In the genomic region with DNA sequence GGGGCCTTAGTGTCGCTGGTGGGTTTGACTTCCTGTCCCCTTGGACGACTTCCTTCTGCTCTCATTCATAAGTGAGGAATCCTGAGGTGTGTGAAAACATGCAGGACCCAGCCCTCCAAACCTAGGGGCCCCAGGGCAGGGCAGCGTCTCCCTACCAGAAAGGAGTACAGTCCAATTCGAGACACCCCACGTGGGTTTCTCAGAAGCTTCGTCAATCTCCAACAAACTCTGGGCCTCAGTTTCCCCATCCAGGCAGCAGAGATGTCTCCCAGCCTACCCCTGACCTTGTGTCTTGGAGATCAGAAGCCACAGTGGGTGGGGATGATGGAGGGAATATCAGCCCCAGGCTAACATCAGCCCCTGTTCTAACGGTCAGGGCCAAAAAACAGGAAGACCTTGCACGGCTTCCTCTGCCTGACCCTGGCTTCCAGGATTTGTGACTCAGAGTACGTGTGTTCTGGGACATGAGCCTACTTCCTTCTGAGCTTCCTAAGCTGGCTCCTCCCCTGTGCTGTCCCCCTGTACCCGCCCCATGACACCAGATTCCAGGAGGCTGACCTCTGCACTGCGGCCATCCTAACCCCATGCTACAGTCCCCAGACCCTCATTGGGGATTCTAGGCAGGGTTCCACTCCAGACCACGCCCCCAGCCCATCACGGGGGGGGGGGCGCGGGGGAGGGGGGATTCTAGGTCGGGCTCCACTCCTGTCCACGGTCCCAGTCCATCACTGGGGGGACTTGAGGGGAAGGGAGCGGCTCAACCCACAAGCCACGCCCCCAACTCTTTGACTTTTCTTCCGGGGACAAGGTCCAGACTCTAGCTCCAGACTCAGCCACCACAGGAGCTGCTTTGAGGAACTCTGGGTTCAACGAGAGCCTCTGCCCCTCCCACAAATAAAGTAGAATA, we compare ENCODE assay signal across 8 mouse cellular contexts. TPM values are rescaled to one million over a fixed set of nuclear protein-coding genes. Genes with fewer than 3 reads are reported as not detected.
DNase-seq lines count a peak whose midpoint lies in the region; ATAC-seq lines count a peak whose summit lies in the region.

No protein-coding gene starts in this region.

- H3K27me3 ChIP-seq in forebrain, embryonic 12.5 days, result peaks cover 41% of the 10 kb centered on the region
- H3K27me3 ChIP-seq in hindbrain, embryonic 11.5 days (ENCODE audit: control insufficient read depth, insufficient read depth, low read length), result peaks cover 8% of the 10 kb centered on the region
- H3K27me3 ChIP-seq in limb, embryonic 13.5 days, result peaks cover 32% of the 10 kb centered on the region
- H3K27me3 ChIP-seq in midbrain, embryonic 14.5 days (ENCODE audit: control insufficient read depth, insufficient read depth, low read length), result peaks cover 5% of the 10 kb centered on the region; the same call in 1 of the 2 replicates

- H3K9me3 ChIP-seq in forebrain, embryonic 12.5 days, result no peaks in the 10 kb centered on the region
- no peaks in the 10 kb centered on the region for H3K9me3 ChIP-seq in hindbrain, embryonic 11.5 days (ENCODE audit: control insufficient read depth, low read length)
- no peaks in the 10 kb centered on the region for H3K9me3 ChIP-seq in limb, embryonic 13.5 days
- no peaks in the 10 kb centered on the region for H3K9me3 ChIP-seq in midbrain, embryonic 14.5 days (ENCODE audit: control insufficient read depth, low read length)

- H3K4me1 ChIP-seq in forebrain, embryonic 12.5 days, result peaks cover 22% of the 10 kb centered on the region
- peaks cover 5% of the 10 kb centered on the region for H3K4me1 ChIP-seq in hindbrain, embryonic 11.5 days (replicated peaks; ENCODE audit: control insufficient read depth, insufficient read depth, low read length)
- H3K4me1 ChIP-seq in limb, embryonic 13.5 days, result peaks cover 25% of the 10 kb centered on the region
- H3K4me1 ChIP-seq in midbrain, embryonic 14.5 days (ENCODE audit: control insufficient read depth, insufficient read depth, low read length), result peaks cover 24% of the 10 kb centered on the region

- peak overlapping the region; percentile 48 for H3K4me2 ChIP-seq in forebrain, embryonic 12.5 days
- H3K4me2 ChIP-seq in hindbrain, embryonic 11.5 days (replicated peaks; ENCODE audit: low read depth, low read length), result peak overlapping the region; percentile 39; the same call in 1 of the 2 replicates
- H3K4me2 ChIP-seq in limb, embryonic 13.5 days (replicated peaks), result peak overlapping the region; percentile 67
- H3K4me2 ChIP-seq in midbrain, embryonic 14.5 days (ENCODE audit: low read length), result peak overlapping the region; percentile 33

- ATAC-seq in forebrain, embryonic 12.5 days (ENCODE audit: low FRiP score), result no peak
- ATAC-seq in hindbrain, embryonic 11.5 days (ENCODE audit: low FRiP score), result peak; percentile 67
- ATAC-seq in limb, embryonic 13.5 days (ENCODE audit: low FRiP score, low read depth), result peak; percentile 41; the same call in 1 of the 2 replicates
- ATAC-seq in midbrain, embryonic 14.5 days (ENCODE audit: low FRiP score, low TSS enrichment), result no peak

- H3K27ac ChIP-seq in forebrain, embryonic 12.5 days, result no peak overlapping the region
- no peak overlapping the region for H3K27ac ChIP-seq in hindbrain, embryonic 11.5 days (ENCODE audit: low read depth, low read length)
- H3K27ac ChIP-seq in limb, embryonic 13.5 days, result no peak overlapping the region
- H3K27ac ChIP-seq in midbrain, embryonic 14.5 days (replicated peaks; ENCODE audit: low read depth, low read length), result no peak overlapping the region

- H3K4me3 ChIP-seq in forebrain, embryonic 12.5 days (replicated peaks), result peak overlapping the region; percentile 19; the same call in 1 of the 2 replicates
- H3K4me3 ChIP-seq in hindbrain, embryonic 11.5 days (ENCODE audit: low read depth, low read length), result no peak overlapping the region
- H3K4me3 ChIP-seq in limb, embryonic 13.5 days, result peak overlapping the region; percentile 34
- no peak overlapping the region for H3K4me3 ChIP-seq in midbrain, embryonic 14.5 days (replicated peaks; ENCODE audit: low read depth, low read length)

- peaks cover 8% of the 10 kb centered on the region; the same call in 1 of the 2 replicates for H3K36me3 ChIP-seq in forebrain, embryonic 12.5 days (replicated peaks)
- no peaks in the 10 kb centered on the region for H3K36me3 ChIP-seq in hindbrain, embryonic 11.5 days (ENCODE audit: control insufficient read depth, insufficient read depth, low read length)
- H3K36me3 ChIP-seq in limb, embryonic 13.5 days, result no peaks in the 10 kb centered on the region; the same call in none of the 2 replicates
- peaks cover 29% of the 10 kb centered on the region for H3K36me3 ChIP-seq in midbrain, embryonic 14.5 days (ENCODE audit: control insufficient read depth, insufficient read depth, low read length)

- peak; percentile 54 for DNase-seq in urinary bladder, postnatal 14 days (ENCODE audit: low spot score)
- DNase-seq in urinary bladder, adult 2 months (ENCODE audit: low spot score), result no peak
- DNase-seq in hindbrain, embryonic 11.5 days (ENCODE audit: low spot score), result peak; percentile 34
- DNase-seq in midbrain, embryonic 14.5 days, result no peak
- DNase-seq in frontal cortex, postnatal 36 days (ENCODE audit: low spot score in 2 of 2), result no peak
- no peak for DNase-seq in frontal cortex, adult 2 months (ENCODE audit: extremely low spot score in 1 of 2, low spot score in 1 of 2)

- 0 out of 2 replicates have a peak overlapping the region, but pooled peaks have one; percentile 12 for H3K9ac ChIP-seq in forebrain, embryonic 12.5 days
- H3K9ac ChIP-seq in hindbrain, embryonic 11.5 days (ENCODE audit: low read depth, low read length), result no peak overlapping the region
- peak overlapping the region; percentile 48; the same call in 1 of the 2 replicates for H3K9ac ChIP-seq in limb, embryonic 13.5 days
- no peak overlapping the region for H3K9ac ChIP-seq in midbrain, embryonic 14.5 days (replicated peaks; ENCODE audit: low read length)

- WGBS in forebrain, embryonic 12.5 days, result 21% methylated on average over 20 of the region's 21 CpGs
- 18% methylated on average over 18 of the region's 21 CpGs for WGBS in hindbrain, embryonic 11.5 days
- WGBS in limb, embryonic 13.5 days, result 22% methylated on average over 19 of the region's 21 CpGs
- WGBS in midbrain, embryonic 14.5 days, result 20% methylated on average over 20 of the region's 21 CpGs

RNA-seq across cellular contexts. Expression of a gene that starts 6.4 kb away (rescaled TPM):
- 3.3 and 4.4 TPM in 2 replicates for polyA plus RNA-seq in urinary bladder, adult 2 months (2012; rRNA removed)
- polyA plus RNA-seq in forebrain, embryonic 12.5 days (2016; fragmentation: Nextera tagmentation; extraction: Ambion mirVana), result 4.8 and 5.4 TPM in 2 replicates
- 2.5 and 2.6 TPM in 2 replicates for polyA plus RNA-seq in hindbrain, embryonic 11.5 days (2014; fragmentation: Nextera tagmentation; extraction: Ambion mirVana)
- 2.5 and 2.6 TPM in 2 replicates for polyA plus RNA-seq in limb, embryonic 13.5 days (2015; fragmentation: Nextera tagmentation; extraction: Ambion mirVana)
- 16.4 and 18.2 TPM in 2 replicates for polyA plus RNA-seq in midbrain, embryonic 14.5 days (2014; fragmentation: Nextera tagmentation; extraction: Ambion mirVana)
- 89.0 and 95.5 TPM in 2 replicates for polyA plus RNA-seq in frontal cortex, adult 2 months (2012; rRNA removed)

RNA-seq across cellular contexts. Expression of a gene that starts 11.9 kb away (rescaled TPM):
- 23.4 and 23.9 TPM in 2 replicates for polyA plus RNA-seq in urinary bladder, adult 2 months (2012; rRNA removed)
- polyA plus RNA-seq in forebrain, embryonic 12.5 days (2016; fragmentation: Nextera tagmentation; extraction: Ambion mirVana), result 0.18 and 0.27 TPM in 2 replicates
- 0.21 TPM in 1 of 2 replicates, not detected in the other for polyA plus RNA-seq in hindbrain, embryonic 11.5 days (2014; fragmentation: Nextera tagmentation; extraction: Ambion mirVana)
- 0.27 and 0.37 TPM in 2 replicates for polyA plus RNA-seq in limb, embryonic 13.5 days (2015; fragmentation: Nextera tagmentation; extraction: Ambion mirVana)
- 0.15 and 0.34 TPM in 2 replicates for polyA plus RNA-seq in midbrain, embryonic 14.5 days (2014; fragmentation: Nextera tagmentation; extraction: Ambion mirVana)
- 1.9 and 3.4 TPM in 2 replicates for polyA plus RNA-seq in frontal cortex, adult 2 months (2012; rRNA removed)

RNA-seq across cellular contexts. Expression of a gene that starts 16.3 kb away (rescaled TPM):
- 1.4 and 1.9 TPM in 2 replicates for polyA plus RNA-seq in urinary bladder, adult 2 months (2012; rRNA removed)
- 0.22 TPM in 1 of 2 replicates, not detected in the other for polyA plus RNA-seq in forebrain, embryonic 12.5 days (2016; fragmentation: Nextera tagmentation; extraction: Ambion mirVana)
- 0.20 and 0.28 TPM in 2 replicates for polyA plus RNA-seq in hindbrain, embryonic 11.5 days (2014; fragmentation: Nextera tagmentation; extraction: Ambion mirVana)
- 0.13 TPM in 1 of 2 replicates, not detected in the other for polyA plus RNA-seq in limb, embryonic 13.5 days (2015; fragmentation: Nextera tagmentation; extraction: Ambion mirVana)
- polyA plus RNA-seq in midbrain, embryonic 14.5 days (2014; fragmentation: Nextera tagmentation; extraction: Ambion mirVana), result 0.55 and 1.0 TPM in 2 replicates
- polyA plus RNA-seq in frontal cortex, adult 2 months (2012; rRNA removed), result 0.19 and 0.38 TPM in 2 replicates

RNA-seq across cellular contexts. Expression of a gene that starts 24.1 kb away (rescaled TPM):
- 96.9 and 98.3 TPM in 2 replicates for polyA plus RNA-seq in urinary bladder, adult 2 months (2012; rRNA removed)
- polyA plus RNA-seq in forebrain, embryonic 12.5 days (2016; fragmentation: Nextera tagmentation; extraction: Ambion mirVana), result 0.06 and 0.18 TPM in 2 replicates
- 0.07 and 0.09 TPM in 2 replicates for polyA plus RNA-seq in hindbrain, embryonic 11.5 days (2014; fragmentation: Nextera tagmentation; extraction: Ambion mirVana)
- polyA plus RNA-seq in limb, embryonic 13.5 days (2015; fragmentation: Nextera tagmentation; extraction: Ambion mirVana), result 0.03 and 0.04 TPM in 2 replicates
- polyA plus RNA-seq in midbrain, embryonic 14.5 days (2014; fragmentation: Nextera tagmentation; extraction: Ambion mirVana), result 0.13 TPM in 2 replicates
- 0.36 and 0.56 TPM in 2 replicates for polyA plus RNA-seq in frontal cortex, adult 2 months (2012; rRNA removed)

RNA-seq across cellular contexts. Expression of a gene that starts 28.6 kb away (rescaled TPM):
- polyA plus RNA-seq in urinary bladder, adult 2 months (2012; rRNA removed), result 1.7 and 2.0 TPM in 2 replicates
- 7.5 TPM in 2 replicates for polyA plus RNA-seq in forebrain, embryonic 12.5 days (2016; fragmentation: Nextera tagmentation; extraction: Ambion mirVana)
- polyA plus RNA-seq in hindbrain, embryonic 11.5 days (2014; fragmentation: Nextera tagmentation; extraction: Ambion mirVana), result 8.5 and 9.9 TPM in 2 replicates
- polyA plus RNA-seq in limb, embryonic 13.5 days (2015; fragmentation: Nextera tagmentation; extraction: Ambion mirVana), result 11.3 and 12.0 TPM in 2 replicates
- 8.5 and 10.5 TPM in 2 replicates for polyA plus RNA-seq in midbrain, embryonic 14.5 days (2014; fragmentation: Nextera tagmentation; extraction: Ambion mirVana)
- polyA plus RNA-seq in frontal cortex, adult 2 months (2012; rRNA removed), result 6.6 TPM in 2 replicates

Comparison
In these comparisons a context has a peak if more than half of its experiments do, and no peak if none do; other contexts are left out.
1. DNase-seq: peak in urinary bladder, postnatal 14 days (single experiment) and hindbrain, embryonic 11.5 days (single experiment); none in urinary bladder, adult 2 months (single experiment), midbrain, embryonic 14.5 days (single experiment), frontal cortex, postnatal 36 days (0 of 2) and frontal cortex, adult 2 months (0 of 2).
2. ATAC-seq: peak in hindbrain, embryonic 11.5 days (single experiment) and limb, embryonic 13.5 days (single experiment); none in forebrain, embryonic 12.5 days (single experiment) and midbrain, embryonic 14.5 days (single experiment).
3. H3K4me3 ChIP-seq: peak in forebrain, embryonic 12.5 days (single experiment) and limb, embryonic 13.5 days (single experiment); none in hindbrain, embryonic 11.5 days (single experiment) and midbrain, embryonic 14.5 days (single experiment).
4. H3K9ac ChIP-seq: peak in forebrain, embryonic 12.5 days (single experiment) and limb, embryonic 13.5 days (single experiment); none in hindbrain, embryonic 11.5 days (single experiment) and midbrain, embryonic 14.5 days (single experiment).
5. Peak in every context shown above with its lines, with median percentiles within 50 percentile points of each other: H3K4me2 ChIP-seq.